ENCODE assay signal across 8 mouse cellular contexts in the genomic region with DNA sequence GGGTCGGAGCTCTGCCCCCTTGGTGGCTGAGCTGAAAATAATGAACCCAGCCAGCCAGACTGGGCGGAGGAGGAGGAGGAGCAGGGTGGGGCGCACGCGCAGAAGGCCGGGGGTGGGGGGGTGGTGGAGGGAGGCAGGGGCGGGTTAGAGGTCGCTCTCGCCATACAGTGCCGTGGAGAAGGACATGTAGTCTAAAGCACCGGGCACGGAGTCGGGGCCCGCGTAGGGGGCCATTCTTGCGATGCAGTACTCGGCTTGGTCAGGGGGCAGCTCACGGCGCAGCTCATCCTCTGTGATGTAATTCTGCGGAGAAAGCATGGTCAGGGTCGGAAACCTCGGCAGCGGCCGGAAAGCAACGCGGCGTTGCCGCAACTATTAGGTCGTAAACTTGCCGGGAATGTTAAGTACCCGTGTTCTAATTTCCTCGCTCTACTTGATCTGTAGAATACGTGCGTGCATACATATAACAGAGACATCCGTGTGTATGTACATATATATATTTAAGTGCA. TPM values are rescaled to one million over a fixed set of nuclear protein-coding genes. Genes with fewer than 3 reads are reported as not detected.
DNase-seq lines count a peak whose midpoint lies in the region; ATAC-seq and TF ChIP-seq lines count a peak whose summit lies in the region.

No protein-coding gene starts in this region.

- peak overlapping the region; percentile 62 for H3K9ac ChIP-seq in midbrain, embryonic 12.5 days (replicated peaks)

- H3K9me3 ChIP-seq in limb, embryonic 10.5 days (replicated peaks): no peaks in the 10 kb centered on the region
- H3K9me3 ChIP-seq in midbrain, embryonic 12.5 days: no peaks in the 10 kb centered on the region

- WGBS in limb, embryonic 10.5 days: 23% methylated on average over 35 of the region's 35 CpGs
- WGBS in midbrain, embryonic 12.5 days: 9% methylated on average over 35 of the region's 35 CpGs
- 41% methylated on average over 35 of the region's 35 CpGs for WGBS in small intestine, adult 2 months

- peaks cover 3% of the 10 kb centered on the region; the same call in 1 of the 2 replicates for H3K4me1 ChIP-seq in limb, embryonic 10.5 days
- 0 out of 2 replicates have a peak, but pooled peaks cover 5% of the 10 kb centered on the region for H3K4me1 ChIP-seq in midbrain, embryonic 12.5 days
- no peaks in the 10 kb centered on the region for H3K4me1 ChIP-seq in small intestine, adult 2 months (ENCODE audit: control insufficient read depth, insufficient read depth, insufficient read length, low read length)

- peak overlapping the region; percentile 42 for H3K4me2 ChIP-seq in midbrain, embryonic 12.5 days (replicated peaks)

- no peak for TF ChIP-seq POLR2A in small intestine, adult 2 months (IDR thresholded peaks at IDR 0.05; ENCODE audit: low read depth, low read length)

- DNase-seq in adrenal gland, postnatal 10 days: peak; percentile 87
- DNase-seq in embryo, embryonic 9.5 days (ENCODE audit: extremely low spot score): peak; percentile 85
- peak; percentile 85 to 94 for DNase-seq in heart, adult 18-20 months
- DNase-seq in kidney, adult 18-20 months: peak; percentile 90
- DNase-seq in limb, embryonic 10.5 days (ENCODE audit: low spot score): peak; percentile 90
- DNase-seq in adipocyte (ENCODE audit: low spot score): no peak

- peak overlapping the region; percentile 69 for H3K4me3 ChIP-seq in limb, embryonic 10.5 days
- H3K4me3 ChIP-seq in midbrain, embryonic 12.5 days: peak overlapping the region; percentile 67
- H3K4me3 ChIP-seq in small intestine, adult 2 months (ENCODE audit: low read depth, low read length): peak overlapping the region; percentile 99

- H3K36me3 ChIP-seq in limb, embryonic 10.5 days: peaks cover 75% of the 10 kb centered on the region
- peaks cover 31% of the 10 kb centered on the region for H3K36me3 ChIP-seq in midbrain, embryonic 12.5 days
- H3K36me3 ChIP-seq in small intestine, adult 2 months (ENCODE audit: control insufficient read depth, insufficient read depth, low read length): peaks cover 32% of the 10 kb centered on the region

- H3K27me3 ChIP-seq in limb, embryonic 10.5 days (ENCODE audit: low read depth, poor library complexity, severe bottlenecking): no peaks in the 10 kb centered on the region
- no peaks in the 10 kb centered on the region for H3K27me3 ChIP-seq in midbrain, embryonic 12.5 days
- H3K27me3 ChIP-seq in small intestine, adult 2 months (ENCODE audit: control insufficient read depth, insufficient read depth, low read length): no peaks in the 10 kb centered on the region

- peak; percentile 89 for ATAC-seq in midbrain, embryonic 12.5 days (ENCODE audit: low FRiP score, low read depth)

- H3K27ac ChIP-seq in limb, embryonic 10.5 days: peak overlapping the region; percentile 89
- H3K27ac ChIP-seq in midbrain, embryonic 12.5 days (replicated peaks): peak overlapping the region; percentile 92
- H3K27ac ChIP-seq in small intestine, adult 2 months (ENCODE audit: insufficient read depth, low read depth, low read length): no peak overlapping the region

- no peak for TF ChIP-seq CTCF in small intestine, adult 2 months (IDR thresholded peaks at IDR 0.05; ENCODE audit: extremely low read depth, insufficient read length, insufficient replicate concordance, low read depth, low read length)

RNA-seq across cellular contexts. Expression of a gene that starts 55.4 kb away (rescaled TPM):
- 100 to 1,000 TPM; 190 to 228 TPM for total RNA-seq in adrenal gland, postnatal 10 days (2021)
- 10 to 100 TPM; 84.9 to 91.1 TPM for total RNA-seq in heart, adult 18-20 months (2021)
- 88.4 and 96.4 TPM in 2 replicates for polyA plus RNA-seq in limb, embryonic 10.5 days (2016; fragmentation: Nextera tagmentation; extraction: Ambion mirVana)
- 91.2 and 98.0 TPM in 2 replicates for polyA plus RNA-seq in midbrain, embryonic 12.5 days (2016; fragmentation: Nextera tagmentation; extraction: Ambion mirVana)
- 60.1 and 118 TPM in 2 replicates for polyA plus RNA-seq in small intestine, adult 2 months (2012; rRNA removed)
